Mouse (Mus musculus) thymus, adult 18-20 months (tissue): ENCODE data around the gene Prdm16.

Source experiments
- DNase-seq, 2 experiments: peaks; one replicate each; pipeline ENCODE4 v3.0.0; 2022; ENCODE audit warnings: mixed read lengths in 2 of 2

Prdm16 gene

DNA sequence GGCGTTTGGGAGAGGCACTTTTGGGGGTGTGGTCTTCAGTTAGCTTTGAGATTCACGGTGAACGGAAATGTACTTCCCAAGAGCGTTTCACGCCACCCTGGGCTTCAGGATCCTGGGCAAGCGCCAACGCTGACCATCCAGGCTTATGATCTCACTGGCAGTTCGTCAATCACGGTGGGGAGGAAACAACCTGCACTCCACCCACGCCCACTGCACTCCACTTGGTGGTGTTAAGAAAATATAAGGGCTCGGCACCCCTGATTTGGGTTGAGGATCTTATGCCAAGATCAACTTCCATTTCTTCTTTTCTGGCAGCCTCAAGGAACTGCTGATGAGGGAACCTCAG lies 323.1 kb downstream of the Prdm16 start:
- no peak for DNase-seq

DNA sequence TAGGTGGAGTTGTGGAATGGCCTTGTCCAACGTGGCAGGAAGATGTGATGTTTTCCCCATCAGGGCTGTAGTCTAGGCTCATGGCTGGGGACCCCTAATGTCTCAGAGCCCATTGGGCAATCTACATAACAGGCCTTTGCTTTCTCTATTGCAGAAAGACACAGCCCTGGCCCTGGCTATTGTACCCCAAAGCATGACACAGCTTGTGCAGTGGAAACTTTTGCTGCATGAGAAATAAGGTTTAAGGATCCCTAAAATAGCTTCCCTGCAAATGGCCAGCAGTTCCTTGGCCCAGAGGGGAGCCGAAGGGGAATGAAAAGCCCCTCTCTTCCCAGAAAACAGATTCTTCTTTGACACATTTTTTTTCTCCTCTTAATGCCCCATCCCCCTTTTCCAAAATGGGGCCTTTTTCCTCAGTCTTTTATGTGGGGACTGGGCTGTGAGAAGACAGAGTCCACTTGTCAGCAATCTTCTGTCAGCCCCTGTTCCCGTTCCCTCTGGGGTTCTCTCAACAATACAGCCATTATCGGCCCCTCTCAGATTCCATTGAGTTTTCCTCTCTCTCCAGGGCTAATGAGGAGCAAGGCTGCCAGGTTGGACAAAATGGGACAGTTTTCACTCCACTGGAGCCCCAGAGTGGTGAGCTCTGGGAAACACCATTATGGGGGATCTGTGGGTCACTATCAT lies 323.6 kb downstream of the Prdm16 start:
- DNase-seq: no peak

DNA sequence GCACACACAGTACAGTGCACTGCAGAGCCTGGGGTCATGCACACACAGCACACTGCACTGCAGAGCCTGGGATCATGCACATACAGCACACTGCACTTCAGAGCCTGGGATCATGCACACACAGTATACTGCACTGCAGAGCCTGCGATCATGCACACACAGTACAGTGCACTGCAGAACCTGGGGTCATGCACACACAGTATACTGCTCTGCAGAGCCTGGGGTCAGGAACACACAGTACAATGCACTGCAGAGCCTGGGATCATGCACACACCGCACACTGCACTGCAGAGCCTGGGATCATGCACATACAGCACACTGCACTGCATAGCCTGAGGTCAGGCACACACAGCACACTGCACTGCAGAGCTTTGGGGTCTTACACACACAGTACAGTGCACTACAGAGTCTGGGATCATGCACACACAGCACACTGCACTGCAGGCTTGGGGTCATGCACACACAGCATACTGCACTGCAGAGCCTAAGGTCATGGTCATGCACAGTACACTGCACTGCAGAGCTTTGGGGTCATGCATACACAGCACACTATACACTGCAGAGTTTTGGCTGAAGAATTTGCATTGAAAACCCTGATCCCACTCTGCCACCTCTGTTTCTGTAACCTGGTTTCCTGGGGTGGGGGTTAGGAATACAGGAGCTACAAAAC lies 324.4 kb downstream of the Prdm16 start:
- no peak for DNase-seq

DNA sequence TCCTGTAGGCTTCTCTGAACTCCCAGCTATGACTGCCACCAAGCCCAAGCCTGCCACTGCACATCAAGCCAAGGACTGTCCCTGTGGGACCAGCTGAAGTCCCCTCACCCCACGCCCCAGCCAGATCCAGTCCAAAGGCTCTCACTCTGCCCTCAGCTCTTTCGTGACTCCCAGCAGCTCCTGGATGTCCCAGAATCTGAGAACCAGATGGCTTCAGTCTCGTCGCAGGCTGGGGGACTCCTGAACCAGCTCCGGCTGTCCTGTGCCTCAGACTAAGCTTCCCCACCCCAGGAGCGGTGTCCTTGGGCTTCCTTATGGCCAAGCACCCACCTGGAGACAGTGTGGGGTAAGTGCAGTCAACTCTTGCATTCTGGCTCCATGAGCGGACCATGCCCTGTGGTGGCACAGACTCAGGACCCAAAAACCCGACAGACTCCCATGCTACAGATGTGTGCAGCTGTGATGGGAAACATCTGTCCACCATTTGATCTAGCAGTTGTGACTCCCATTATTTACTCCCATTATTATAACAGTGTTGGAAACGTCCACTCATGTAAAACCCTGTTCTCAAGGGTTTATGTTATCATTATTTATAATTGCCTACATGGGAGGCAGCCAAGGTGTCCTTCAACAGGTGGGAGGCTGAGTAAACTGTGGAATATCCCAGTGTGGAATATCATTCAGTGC lies 326.0 kb downstream of the Prdm16 start:
- no peak for DNase-seq

DNA sequence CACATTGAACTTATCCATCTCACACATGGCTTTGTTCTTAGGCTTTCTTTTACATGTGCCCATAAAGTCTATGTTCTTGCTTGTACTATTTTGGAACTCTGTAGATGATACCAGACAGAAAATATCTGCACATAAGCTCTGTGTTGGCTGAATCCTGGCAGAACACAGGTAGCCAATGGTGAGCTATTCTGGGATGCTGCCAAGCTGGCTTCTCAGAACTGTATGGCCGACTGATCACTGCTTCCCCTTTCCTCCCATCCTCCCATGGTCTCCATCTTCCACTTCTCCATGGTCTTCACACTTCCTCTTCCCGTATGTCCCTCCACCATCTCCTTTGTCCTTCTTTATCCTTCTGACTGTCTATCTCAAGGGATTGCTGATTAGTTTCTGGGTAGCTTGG lies 327.5 kb downstream of the Prdm16 start:
- DNase-seq: no peak

DNA sequence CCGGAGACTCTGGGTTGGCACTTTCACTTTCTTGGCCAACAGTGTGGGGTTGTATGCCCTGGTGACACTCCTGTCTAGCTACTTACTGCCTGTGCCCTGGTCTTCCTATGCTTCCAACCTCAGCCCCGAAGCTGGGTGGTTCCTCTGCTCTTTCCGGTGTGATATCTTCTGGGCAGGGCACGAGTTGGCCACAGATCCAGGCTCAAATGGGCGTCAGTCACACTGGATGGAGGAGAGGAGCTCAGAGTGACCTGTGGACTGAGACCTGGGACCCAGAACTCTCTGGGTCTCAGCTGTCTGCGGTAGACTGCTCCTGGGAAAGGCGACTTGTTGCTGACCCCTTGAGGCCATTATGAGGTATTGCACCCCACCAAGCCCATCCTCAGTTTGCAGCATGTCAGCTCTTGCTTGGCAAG lies 335.2 kb downstream of the Prdm16 start, which contains the start of gene Arhgef16:
Gene Arhgef16 (minus strand): TSS at position 211 of the 416 bp plus-strand sequence.
- DNase-seq: no peak

DNA sequence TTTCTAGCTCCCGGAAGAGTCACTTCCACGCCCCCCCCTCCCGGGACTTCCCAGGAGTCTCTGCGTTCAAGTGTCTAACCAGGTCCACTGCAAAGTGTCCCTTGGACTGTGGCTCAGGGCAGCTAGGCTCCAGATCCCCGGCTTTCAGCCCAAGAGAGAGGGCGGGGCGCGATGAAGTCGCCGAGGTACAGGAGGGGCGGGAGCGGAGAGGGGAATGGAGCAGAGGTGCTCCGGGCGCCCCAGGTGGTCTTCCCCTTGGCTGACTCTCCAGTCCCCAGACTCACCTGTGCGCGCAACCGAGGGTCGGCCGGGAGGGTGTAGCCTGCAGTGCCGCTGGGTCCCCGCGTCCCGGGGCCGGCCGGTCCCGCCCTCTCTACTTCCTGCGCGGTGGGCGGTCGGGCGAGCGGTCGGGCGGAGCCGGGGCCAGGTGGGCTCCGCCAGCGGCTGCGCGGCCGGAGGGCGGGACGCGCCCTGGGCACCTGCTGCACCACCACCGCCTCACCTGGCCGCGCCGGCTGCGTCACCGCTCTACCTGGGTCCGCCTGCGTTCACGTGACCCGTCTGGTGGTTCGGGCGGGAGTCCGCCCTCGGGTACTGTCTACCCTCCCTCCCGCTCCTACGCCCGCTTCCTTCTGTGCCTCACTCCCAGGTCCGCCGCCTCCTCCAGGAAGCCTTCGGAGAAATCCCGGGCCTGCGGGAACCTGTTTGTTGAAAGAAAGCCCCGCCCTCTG lies 337.0 kb downstream of the Prdm16 start:
- DNase-seq: no peak

DNA sequence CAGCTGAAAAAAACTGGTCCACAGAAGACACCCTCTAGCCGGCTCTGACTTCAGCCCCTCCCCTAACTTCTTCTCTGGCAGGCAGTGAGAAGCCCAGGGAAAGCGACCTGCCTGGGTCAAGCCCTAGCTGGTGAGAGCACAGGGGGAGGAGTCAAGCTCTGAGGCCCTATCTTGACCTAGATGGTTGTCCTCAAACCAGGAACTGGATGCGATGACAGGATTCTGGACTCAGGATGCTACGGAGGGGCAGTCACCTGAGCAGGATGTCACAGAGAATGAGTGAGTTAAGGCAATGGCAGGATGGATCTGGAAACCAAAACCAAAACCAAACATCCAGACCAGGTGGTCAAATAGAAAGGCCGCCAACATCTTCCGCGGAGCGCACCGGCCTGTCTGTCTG lies 338.9 kb downstream of the Prdm16 start:
- no peak for DNase-seq

DNA sequence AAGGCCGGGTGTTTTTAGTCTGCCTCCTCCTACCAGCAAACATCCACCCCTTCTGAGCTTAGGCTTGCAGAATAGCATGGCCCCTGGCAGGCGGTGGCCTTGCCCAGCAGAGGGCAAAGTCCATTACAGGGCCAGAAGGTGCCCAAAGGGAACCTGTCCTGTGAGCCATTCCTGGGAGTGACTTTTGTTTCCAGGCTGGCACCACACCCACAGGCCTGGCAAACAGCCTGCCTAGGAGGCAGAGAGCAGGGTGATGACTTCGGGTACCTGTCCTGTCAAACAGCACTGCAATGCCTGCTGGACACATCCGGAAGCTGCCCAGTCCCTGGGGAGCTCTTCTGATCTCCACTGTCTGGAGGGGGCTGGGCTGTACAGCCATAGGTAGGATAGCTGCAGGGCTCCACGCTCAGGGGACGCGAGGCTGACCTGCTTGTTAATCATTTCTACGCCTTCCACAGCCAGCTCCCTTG lies 342.4 kb downstream of the Prdm16 start:
- no peak for DNase-seq

DNA sequence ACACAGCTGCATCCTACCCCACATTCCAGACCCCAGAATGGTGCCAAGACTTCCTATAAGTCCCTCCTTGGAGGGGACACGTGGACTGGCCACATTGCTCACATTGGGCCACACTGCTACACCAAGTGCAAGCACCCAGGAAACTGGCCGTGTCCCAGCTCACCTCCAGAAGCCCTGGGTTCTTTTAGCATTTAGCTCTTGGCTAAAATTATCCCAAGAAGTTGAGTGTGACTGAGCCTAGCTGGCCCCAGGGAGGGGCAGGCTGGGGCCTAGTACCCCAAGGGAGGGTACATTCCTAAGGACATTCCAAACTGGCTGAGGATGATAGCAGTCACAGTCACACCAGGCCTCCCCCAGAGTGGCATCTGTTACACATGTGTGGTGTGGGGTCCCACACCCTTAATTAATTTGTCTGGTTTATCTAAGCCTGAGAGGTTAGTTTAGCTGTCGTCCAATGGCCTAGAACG lies 342.9 kb downstream of the Prdm16 start:
- no peak for DNase-seq

DNA sequence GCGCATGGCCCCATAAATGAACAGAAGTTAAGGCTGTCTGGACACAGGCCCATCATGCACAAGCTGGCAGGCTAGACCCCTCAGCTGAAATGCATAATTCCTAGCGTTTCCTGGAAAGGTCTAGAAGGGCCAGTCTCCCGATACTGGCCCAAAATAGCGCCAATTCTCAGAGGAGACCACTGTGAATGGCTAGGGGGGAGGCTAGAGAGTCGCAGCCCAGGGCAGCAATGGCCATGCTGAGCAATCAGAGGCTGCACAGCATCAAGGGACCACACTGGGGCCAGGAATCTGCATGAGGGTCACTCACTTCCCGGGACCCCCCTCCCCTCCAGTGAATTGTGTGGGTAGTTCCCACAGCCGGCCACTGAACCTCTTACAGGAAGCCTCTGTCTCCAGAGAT lies 353.0 kb downstream of the Prdm16 start:
- DNase-seq: no peak

DNA sequence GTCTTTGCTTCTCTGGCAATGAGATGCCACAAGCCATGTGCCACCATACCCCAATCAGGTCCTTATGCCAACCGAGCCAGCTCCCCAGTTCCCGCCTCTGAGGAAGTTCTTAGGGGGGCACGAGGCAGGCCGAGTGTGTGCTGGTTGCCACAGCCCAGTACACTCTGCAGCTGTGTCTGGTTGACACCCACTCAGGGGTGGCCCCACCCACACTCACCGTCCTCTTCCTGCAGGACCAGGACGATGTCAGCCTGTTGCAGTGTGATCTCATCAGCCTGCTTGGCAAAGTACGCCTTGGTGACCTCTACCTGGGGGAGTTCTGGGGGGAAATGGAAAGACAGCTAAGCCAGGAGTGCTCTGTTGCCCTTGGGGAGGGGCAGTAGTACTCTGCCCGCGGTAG lies 357.2 kb downstream of the Prdm16 start:
- DNase-seq: no peak

DNA sequence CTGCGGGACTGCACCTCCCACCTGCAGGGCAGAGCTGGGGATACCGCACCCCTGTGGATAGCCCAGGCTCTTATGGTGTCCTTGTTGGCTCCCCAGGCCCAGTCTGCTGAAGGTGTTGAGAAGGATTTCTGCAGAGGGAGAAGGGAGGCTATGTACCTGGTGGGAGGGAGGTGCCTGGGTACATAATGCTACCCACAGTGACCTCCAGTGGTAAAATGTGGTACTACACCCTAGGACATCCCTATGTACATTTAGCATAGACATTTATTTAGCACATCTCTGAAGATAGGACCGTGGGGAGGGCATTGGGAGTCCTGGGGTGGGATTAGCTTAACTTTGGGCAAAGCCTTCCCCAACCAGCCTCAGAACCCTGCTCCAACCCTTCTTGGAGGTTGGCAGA lies 363.7 kb downstream of the Prdm16 start:
- no peak for DNase-seq

DNA sequence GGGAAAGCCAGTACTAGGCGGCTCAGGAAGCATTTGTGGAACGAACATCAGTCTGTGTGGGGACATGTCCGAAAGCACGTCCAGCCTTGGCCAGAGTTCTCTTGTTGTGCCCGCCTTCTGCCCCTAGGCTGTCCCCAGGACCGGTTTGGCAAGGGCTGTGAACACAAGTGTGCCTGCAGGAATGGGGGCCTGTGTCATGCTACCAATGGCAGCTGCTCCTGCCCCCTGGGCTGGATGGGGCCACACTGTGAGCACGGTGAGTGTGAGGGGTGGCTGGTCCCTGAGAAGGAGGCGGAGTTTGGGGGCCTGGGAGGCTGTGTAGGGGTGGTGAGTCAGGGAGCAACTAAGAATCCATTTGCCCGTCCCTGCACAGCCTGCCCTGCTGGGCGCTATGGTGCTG lies 367.2 kb downstream of the Prdm16 start:
- no peak for DNase-seq

DNA sequence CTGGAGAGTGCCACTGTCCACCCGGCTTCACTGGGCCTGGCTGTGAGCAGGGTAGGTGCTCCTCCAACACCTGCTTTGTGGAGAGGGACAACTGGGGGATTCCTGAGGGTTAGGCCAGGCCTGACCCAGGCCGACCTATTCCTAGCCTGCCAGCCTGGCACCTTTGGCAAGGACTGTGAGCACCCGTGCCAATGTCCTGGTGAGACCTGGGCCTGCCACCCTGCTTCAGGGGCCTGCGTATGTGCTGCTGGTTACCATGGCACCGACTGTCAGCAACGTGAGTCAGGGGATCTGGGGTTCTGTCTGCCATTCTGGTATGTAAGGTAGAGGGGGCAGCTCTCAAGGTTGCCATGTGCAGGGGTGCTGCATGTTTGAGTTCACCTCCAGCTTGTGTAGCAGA lies 369.2 kb downstream of the Prdm16 start:
- DNase-seq: no peak
